Mouse (Mus musculus) right cerebral cortex, adult 2 months (tissue): ENCODE results near the gene Rin1.

Experiments used
- DNase-seq, 2 experiments: peaks; one replicate each; pipeline ENCODE4 v3.0.0; 2021 to 2022; ENCODE audit warnings: low spot score in 2 of 2

Rin1 gene

DNA sequence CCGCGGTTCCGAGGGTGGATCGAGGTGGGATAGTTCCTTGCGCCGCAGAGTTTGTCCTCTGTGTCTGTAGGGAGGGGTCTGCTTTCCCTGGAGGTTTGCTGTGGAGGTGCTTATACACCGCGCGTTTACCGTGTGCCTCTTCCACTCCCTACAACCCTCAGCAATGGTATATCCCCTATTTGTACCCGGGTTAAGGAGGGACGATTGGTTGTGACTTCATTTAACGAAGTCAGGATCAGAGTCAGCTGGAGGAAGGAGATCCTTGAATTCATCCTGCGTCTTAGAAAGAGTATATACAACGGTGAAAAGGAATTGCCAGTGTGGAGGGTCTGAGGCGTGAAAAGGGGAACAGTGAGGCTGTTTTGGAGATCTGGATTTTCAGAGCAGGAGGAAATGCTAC, 8.7 kb upstream of the Rin1 start:
- no peak for DNase-seq

DNA sequence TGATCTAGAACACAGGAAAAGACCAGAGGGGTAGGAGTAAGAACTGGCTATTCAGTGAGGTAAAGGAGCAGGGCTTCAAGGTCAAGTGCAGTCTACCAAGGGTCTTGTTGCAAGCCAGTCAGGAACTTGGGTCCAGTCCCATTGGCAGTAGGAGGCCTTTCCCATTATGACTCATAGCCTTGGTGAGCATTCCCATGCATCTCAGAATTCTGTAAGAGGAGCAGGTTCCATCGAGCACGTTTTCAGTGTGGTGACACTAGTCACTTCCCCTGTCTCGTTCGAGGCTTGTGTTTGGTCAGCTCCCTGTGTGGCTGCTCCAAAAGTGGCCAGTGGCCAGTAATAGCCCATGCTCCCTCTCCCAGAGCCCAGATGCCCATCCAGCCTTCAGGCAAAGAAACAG, 4.8 kb upstream of the Rin1 start:
- DNase-seq, result no peak

DNA sequence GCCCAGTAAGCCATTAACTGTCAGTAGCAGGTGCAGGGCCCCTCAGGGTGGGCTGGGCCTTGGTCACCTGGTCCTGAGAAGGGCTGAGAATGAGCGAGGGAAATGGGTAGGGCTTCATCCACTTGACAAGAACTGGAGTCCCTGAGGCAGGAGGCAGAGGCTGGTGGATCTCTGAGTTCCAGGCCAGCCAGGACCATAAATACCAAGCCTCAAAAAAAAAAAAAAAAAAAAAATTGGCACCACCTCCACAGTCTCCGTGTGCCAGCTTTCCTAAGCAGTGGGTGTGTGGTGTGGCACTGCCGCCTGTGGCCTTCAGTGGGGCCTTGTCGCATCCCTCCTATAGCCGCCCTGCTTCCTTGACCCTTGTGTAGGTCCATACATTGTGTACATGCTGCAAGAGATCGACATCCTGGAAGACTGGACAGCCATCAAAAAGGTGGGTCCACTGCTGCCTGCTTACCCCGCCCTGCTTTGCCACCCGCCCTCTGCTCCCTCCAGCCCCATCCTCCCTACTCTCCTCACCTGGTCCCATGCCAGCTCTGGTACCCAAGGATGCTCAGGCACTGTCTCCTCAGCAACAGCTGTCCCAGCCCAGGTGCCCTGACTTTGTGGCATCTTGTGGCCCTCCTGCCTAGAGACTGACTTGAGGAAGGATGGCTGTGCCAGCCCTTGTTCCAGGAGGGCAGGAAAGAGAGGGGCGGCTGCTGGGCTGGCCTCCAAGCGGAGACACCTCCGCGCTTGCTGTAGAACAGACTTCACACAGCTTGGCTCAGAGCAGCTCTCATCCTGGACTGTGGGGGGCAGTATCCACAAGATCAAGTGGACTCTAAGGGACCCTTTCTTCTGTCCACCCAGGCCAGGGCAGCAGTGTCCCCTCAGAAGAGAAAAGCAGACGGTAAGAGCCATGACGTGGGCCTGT, 1.9 kb upstream of the Rin1 start:
- peak; percentile 75 to 81 for DNase-seq

DNA sequence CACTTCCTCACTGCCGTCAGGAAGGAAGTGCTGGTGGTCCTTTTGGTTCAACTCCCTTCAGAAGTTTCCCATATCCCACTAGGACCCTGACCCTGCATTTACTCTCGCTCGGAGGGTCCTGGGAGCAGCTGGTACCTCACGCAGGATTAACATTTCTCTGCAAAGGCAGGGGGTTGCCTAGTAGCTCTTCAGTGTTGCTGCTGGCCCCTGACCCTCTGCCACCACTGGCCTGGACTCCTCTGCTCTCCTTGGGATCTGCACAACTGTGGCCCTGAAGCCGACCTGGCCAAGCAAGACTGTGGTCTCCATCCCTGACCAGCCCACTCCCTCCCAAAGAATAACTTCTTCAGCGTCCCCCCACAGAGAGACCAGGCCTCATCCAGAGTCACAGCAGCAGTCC, 956 bp upstream of the Rin1 start:
- no peak for DNase-seq

DNA sequence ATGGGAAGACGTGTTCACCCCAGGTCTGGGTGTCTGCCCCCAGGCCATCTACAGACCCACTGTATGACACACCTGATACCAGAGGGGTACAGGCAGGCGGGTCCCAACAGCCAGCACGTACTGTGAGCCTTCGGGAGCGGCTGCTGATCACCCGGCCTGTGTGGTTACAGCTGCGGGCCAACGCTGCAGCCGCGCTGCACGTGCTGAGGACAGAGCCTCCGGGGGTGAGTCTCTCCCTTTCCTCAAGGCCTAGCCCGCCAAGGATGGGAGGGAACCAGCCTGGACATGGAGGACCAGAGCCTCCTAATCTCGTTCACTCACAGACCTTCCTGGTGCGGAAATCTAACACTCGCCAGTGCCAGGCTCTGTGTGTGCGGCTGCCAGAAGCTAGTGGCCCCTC, 750 bp downstream of the Rin1 start:
- no peak for DNase-seq

DNA sequence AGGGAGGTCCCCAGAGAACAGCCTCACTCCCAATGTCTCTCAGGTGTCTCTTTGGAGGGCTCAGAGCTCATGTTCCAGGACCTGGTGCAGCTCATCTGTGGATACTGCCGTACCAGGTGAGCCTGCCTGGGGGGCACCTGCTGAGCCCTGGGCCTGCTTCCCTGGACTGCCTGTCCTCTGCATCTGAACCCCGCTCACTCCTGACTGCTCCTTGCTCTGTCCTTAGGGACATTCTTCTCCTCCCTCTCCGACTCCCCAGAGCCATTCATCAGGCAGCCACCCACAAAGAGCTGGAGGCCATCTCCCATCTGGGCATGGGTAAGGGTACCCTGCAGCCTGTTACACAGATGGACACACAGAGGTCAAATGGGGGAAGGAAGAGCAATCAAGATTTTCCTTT, 1.2 kb downstream of the Rin1 start:
- DNase-seq, result no peak

DNA sequence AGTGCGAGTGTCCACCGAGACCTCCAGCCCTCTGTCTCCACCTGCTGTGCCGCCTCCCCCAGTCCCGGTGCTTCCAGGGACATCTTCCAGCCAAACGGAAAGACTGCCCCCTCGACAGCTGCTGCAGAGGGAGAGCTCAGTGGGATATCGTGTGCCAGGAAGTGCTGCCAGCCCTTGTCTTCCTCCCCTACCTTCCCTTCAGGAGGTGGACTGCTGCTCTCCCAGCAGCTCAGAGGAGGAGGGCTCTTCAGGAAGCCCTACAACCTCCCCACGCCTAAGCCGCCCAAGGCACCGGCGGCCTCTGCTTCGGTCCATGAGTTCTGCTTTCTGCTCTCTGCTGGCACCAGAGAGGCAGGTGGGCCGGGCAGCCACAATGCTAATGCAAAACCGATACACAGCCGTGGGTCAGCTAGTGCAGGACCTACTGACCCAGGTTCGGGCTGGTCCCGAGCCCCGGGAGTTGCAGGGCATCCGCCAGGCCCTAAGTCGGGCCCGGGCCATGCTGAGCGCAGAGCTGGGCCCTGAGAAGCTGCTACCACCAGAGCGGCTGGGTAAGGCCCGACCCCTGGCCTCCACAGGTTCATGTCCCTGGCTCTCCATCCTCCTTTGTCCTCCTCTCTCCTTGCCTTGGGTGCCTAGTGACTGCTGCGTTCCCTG, 2.0 kb downstream of the Rin1 start:
- peak in 1 of 2 experiments; percentile 71 for DNase-seq

DNA sequence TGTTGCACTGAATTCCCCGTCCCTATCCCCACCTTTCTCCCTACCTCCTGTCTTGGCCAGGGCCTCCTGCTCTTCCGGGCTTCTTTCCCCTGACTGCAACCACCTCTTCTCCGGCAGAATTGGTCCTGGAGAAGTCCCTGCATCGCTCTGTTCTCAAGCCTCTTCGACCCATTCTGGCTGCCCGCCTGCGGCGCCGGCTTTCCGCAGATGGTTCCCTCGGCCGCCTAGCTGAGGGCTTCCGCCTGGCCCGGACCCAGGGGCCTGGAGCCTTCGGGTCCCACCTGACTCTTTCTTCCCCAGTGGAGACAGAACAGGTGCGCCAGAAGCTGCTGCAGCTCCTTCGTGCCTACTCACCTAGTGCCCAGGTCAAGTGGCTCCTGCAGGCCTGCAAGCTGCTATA, 2.6 kb downstream of the Rin1 start:
- no peak for DNase-seq

DNA sequence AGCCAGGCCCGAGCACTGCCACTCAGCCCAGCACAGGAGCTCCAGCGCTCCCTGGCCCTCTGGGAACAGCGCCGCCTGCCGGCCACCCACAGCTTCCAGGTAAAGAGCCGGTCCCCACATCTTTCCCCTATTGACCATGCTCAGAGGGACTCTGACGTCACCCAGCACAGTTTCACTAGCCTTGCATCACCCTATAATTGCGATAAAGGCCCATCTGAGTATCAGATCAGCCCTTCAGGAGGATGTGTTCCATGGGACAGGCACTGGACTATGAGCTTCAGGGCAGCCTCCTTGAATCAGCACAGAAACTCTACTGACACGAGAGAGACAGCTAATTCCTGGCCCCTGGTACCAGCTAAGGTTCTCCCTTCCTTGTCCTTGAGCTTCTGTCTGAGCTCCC, 3.6 kb downstream of the Rin1 start:
- no peak for DNase-seq

DNA sequence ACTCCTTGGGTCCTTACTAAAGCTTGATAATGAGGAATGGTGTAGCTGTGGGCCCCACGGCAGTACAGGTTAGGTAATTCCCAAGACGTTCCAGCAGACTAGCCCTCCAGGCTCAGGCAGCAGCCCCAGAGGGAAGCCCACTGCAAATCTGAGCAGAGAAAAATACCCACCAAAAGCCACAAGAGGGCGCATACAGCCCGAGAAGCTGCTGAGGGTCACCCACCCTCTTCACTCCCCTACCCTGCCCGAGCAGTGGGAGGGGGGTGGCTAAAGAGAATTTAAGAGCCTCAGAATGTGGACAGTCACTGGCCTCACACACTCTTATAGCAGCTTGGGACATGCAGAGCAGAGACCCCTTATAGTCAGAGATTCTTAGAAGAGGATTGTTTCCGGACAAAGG, 6.0 kb downstream of the Rin1 start:
- DNase-seq, result no peak

DNA sequence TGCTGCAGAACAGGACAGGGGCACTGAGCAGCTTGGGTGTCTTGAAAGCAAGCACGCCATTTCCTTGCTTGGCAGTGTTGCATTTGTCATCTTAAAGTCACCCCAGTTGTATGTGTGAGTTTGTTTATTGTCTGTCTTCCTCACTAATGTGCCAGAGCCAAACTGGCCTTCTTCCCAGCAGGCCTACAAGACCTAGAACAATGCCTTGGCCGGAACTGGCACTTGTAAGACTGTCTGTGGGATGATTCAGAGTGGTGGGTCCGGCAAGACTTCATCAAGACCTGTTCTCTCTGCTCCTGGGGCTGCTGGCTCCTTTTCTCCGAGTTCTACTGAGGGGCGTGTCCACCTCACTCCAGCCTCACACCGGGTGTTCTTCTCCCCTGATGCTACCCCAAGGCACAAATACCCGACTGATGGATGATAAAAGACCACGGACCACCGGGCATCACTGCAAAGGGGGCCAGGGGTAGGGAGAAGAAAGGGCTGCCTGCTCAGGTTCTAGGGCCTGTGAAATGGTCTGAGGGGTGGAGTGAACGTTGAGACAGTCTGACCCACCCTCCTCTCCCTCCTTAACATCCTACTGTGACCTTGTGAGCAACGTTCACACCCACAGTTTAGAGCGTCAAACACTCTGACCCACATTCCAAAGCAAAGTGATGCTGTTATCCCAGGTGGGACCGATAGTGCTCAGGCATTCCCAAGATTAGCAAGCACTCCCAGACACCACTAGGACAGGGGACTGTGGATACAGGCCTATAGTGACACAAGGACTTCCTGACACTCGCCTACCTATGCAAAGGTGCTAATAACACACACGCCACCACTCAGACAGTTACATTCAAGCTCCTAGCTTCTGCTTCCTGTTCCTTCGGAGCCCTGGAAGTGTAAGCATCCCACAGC, 7.8 kb downstream of the Rin1 start:
- DNase-seq, result no peak

DNA sequence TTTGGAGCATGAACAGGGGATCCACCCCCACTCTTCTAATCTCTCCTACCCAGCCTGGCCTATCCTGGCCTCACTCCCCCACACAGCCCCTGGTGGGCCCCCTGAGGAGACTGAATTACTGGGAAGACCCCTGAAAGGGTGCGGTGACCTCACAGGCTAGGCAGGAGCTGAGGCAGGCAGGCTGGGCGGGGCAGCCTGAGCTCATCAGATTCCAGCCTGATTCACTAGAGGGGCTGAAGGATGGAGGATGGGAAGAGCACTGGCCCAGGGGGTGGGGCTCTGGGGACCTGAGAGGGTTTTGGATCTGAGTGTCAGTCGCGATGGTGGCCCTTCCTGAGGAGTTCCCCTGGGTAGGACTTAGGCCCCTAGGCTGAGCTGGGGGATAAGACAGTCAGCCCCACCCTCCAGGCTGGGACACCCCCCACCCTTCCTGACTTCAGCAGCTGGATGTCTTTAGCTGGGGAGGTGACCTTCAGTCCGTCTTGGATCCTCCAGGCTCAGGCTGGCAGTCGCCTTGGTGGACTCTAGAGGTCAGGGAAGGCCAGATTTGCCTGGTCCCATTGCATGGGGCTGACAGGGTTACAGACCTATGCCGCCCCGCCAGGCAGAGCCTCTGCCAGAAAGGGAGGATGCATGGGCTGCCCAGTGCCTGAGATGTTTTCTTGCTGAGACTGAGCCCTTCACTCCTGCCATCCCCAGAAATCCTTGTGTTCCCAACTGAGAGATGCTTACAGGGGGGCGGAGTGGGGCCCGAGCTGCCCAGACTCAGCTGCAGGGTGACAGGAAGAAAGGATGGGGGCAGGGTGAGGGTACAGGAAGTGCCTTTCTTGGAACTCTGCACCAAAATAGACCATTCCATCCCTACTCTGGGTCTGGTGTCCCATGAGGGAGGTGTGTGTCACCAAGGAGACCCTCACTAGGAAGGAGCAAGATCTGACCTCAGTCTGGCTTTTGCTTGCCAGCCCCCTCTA, 8.8 kb downstream of the Rin1 start:
- no peak for DNase-seq

DNA sequence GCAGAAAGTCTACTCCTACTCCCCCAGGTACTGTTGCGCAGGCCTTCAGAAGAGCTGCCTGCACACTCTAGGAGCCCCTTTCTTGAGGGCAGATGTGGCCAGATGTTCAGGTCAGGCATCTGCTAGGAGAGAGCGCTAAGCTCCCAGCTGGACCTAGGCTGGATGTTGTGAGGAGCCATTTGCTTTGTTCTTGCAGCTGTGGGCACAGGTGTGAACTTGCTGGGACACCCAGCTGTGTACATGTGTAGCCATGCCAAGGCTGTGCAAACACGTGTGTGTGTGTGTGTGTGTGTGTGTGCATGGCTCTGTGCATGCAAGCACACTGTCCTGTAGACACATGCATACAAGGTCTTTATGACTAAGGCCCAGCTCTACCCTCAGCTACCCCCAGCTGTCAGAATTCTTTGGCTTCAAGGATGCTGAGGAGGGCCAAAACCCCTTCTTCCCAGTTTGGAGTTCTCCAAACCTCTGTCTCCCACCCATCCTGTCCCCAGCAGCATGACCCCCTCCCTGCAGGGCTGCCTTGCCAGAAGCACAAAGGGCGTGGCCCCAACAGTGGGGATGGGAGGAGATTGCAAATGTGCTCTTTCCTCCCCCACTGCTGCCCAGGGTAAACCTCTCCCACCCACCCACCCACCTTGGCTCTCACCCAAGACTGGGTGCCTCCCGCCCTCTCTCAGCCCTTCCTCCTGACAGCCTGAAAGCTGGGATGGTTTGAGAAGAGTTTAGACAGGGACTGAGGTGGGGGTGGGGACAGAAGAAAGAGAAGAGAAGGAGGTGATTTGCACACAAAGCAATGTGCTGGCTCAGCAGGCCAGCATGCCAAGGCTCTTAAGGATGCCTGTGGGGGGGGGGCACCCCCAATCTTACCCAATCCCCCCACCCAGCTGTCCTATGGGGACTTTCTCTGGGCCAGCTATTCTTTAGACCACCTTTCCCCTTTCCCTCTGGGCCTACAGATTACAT, 10.4 kb downstream of the Rin1 start:
- no peak for DNase-seq

DNA sequence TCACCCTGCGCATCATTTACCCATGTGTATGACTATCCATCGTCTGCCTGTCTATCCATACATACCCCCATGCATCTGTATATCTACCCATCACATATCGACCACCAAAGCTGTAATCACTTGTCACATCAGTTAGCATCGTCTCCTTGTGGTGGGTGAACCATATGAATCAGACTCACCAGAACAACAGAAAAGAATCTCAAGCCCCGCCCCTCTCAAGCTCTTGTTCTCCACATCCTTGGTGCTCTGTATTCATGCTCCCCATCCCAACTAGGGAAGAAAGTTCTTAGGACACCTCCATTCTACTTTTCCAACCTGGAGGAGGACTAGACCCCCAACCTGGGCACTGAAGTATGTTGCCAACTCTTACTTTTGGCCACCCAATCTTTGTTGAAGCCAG, 11.8 kb downstream of the Rin1 start:
- no peak for DNase-seq

DNA sequence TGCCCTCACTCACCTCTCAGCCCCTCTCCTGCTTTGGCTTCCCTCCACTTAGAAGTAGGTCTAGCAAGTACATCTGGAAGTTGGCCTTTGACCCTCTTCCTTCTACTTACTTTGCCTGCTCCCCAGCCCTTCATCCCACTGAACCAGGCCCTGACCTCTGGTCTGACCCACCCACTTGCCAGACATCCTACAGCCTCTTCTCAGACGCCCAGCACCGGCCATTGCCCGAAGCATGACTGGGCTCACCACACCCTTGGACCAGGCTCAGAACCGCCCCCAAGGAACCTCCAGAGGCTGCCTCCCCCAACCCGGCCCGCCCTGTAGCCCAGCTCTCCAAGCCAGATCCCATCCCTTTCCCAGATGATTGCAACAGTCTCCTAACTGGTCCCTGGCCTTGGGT, 12.2 kb downstream of the Rin1 start:
- no peak for DNase-seq

DNA sequence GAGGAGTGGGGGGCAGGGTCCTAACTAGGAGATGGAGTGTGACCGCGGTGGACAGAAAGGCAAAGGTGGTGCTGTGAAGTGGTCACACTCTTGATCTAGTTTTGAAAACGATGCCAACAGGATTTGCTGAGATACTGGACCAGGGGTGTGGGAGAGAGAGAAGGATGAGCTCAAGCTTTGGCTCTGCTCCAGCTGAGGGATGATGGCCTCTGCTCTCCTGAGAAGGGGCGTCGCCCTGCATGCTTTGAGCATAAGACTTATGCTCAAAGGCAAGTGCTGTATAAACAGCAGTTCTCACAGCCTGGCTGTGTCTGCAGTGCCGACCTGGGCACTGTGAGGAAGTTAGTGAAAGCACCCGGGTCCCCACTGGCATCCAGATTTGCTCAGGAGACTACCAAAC, 14.8 kb downstream of the Rin1 start:
- no peak for DNase-seq

DNA sequence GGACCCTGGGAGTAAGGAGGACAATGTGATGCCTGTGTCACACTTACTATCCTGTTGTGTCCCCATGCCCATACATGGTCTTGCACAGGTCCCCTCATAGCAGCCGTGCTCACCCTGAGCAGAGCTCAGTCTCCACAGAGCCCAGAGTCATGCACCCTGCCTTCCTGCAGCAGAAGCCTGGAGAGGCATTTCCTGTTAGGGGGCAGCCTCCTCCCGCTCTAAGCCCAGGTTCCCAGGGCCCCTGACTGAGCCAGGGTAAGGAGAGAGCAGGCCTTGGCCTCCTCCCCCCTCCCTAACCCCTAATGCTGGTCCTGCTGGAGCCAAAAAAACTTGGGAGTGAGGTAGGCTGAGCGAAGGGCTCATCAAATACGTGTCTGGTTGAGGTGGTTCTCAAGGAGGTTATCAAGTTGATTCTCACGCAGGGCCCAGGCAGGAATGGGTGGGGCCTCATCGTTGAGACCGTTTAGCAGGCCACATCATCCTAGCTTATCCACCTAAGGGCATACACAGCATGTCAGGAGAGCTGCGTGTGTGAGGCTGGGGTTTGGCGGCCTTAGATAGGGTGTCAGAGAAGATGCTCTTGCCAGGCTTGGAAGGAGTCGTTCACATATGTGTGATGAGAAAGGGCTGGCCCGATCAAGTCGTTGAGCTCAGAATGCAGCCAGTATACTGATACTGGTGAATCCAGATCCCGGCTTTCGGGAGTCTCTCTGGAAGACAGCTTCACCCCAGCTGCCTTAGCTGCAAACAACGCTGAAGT, 16.9 kb downstream of the Rin1 start:
- DNase-seq, result no peak

DNA sequence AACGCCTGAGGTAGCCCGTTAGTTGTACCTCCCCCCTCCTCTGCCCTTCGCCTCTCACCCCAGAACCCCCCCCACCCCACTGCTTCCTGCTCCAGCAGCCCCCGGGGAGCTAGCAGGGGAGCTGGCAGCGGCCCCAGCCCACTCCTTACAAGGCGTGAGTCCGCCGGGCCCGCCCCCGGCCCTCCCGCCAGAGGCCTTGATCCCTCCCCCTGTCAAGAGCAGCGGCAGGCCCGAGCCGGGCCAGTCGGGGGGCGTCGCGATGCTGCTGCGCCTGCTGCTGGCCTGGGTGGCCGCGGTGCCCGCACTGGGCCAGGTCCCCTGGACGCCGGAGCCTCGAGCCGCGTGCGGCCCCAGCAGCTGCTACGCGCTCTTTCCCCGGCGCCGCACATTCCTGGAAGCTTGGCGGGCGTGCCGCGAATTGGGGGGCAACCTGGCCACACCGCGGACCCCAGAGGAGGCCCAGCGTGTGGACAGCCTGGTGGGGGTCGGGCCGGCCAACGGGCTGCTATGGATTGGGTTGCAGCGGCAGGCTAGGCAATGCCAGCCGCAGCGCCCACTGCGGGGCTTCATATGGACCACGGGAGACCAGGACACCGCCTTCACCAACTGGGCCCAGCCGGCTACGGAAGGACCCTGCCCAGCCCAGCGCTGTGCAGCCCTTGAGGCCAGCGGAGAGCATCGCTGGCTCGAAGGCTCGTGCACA, 17.7 kb downstream of the Rin1 start, which contains the start of gene Cd248:
TSS of gene Cd248 (plus strand) at position 212 of the 703 bp plus-strand sequence.
- DNase-seq, result no peak
